Mouse (Mus musculus): ENCODE results near the gene Dazap2.
A peak's percentile ranks its signal among the peaks of the same experiment; 100 is the strongest.
"Not testable (repeated sequence)": the region's sequence is repeated elsewhere in the genome, so short reads cannot be mapped to it uniquely, and the experiment has no call there.

Dazap2 gene

DNA sequence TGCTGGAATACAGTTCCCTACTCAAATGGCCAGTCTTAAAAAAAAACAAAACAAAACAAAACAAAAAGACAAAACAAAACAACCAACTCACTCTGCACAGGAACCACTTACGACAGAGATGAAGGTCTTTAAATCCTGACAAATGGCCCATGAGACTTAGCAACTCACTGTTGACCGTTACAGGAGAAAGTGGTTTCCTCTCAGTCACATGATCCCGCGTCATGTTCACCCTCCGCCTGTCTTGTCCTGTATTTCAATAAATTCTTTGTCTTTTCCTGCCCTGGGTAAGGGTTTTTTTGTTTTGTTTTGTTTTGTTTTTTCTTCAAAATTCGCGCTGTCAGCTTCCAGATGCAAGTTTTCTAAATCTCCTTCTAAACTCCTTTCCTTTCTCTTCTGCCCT is 3.2 kb upstream of the Dazap2 start:
- no peak for DNase-seq

DNA sequence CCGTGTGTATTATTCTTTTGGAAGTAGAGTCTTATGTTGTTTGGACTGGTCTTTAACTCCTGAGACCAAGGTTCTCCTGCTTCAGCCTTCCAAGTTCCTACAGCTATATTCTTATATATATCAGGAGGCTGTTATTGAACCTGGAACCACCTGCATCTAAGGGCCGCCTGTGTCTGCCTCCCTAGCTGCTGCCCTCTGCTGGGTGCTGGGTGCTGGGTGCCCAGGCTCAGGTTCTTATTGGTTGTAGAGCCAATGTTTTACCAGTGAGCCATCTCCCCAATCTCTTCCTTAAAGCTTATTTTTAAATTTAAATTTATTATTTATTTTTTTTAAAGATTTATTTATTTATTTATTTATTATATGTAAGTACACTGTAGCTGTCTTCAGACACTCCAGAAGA is 2.7 kb upstream of the Dazap2 start:
- peak; percentile 56 to 65 for DNase-seq

GRCm38 (mm10) chr15:100613584-100613983 is 1.6 kb upstream of the Dazap2 start:
- peak; percentile 79 for DNase-seq

DNA sequence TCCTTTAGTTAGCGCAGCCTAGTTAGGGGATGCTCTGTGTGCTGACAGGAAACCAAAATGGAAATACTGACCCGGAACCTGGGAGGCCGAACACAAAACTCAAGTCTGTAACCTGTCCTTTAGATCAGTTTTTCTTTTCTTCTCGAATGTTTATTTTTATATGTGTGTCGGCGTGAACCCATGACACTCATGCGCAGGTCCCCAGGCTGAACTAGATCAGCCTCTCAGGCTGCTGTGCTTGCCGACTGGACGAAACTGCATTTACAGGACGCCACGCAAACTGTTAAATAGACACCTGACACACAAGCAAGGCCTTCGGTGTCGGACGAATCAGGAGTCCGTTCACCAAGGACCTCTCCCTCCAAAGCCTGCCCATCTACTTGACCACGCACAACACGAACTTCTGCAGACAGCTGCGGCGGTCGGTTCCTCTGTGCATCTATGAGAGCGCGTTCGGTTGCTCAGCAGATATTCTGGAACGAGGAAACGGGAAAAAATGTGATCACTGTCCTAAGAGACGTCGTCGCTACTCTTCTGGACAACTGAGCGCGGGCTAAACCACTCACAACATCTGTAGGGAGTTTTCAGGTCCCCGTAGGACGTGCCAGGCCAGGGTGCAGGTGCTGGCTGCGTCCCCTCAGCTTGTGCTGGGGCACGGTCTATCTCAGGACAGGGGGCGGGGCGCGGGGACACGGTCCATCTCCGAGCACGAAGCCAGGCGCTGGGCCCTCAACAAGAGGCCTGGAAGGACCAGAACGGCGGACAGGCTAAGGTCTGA is 742 bp upstream of the Dazap2 start:
- peak in 1 of 2 experiments; percentile 28 for DNase-seq

DNA sequence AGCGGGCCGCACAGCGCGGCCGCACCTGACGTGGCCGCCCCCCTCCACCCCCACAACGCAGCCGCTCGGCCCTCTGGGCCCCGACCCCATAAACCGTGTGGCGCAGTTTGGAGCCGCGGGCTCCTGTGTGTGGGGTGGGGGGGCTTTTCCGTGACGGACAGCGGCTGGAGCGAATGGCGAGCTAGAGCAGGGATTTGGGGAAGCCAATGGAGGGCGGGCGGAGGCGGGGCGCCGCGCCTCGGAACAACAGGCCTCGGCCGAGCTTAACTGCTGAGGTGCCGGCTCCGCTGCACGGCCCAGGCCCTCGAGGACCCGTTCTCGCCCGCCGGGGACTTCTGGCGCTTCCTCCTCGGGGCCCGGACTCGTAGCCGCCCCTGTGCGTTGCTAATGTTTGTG is 674 bp downstream of the Dazap2 start:
- DNase-seq = peak; percentile 96 to 97

DNA sequence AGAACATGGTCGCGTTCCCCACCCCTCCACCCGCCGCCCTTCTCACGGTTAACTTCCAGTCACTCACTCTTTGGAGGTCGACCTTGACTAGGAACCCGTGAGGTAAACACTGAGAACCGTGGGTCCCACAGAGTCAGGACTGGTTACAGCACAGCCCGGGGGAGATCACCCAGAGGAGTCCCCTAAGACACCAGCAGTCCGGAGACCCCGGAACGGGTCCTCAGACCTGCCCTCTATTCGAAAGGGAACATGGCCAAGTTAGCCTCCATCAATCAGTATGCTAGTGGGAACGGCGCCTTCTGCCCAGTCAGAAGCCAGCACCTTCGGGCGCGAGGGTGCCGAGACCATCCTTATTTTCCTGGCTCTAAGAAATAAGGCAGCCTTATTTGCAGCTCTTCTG is 1.1 kb downstream of the Dazap2 start:
- peak in 1 of 2 experiments; percentile 38 for DNase-seq

- DNase-seq = peak in 1 of 2 experiments; percentile 56
These were observed 4.1 kb downstream of the Dazap2 start for GRCm38 (mm10) chr15:100619200-100619599.

GRCm38 (mm10) chr15:100621671-100622070 is 6.5 kb downstream of the Dazap2 start:
- DNase-seq = not testable (repeated sequence)

GRCm38 (mm10) chr15:100622164-100622563 is 7.0 kb downstream of the Dazap2 start:
- no peak for DNase-seq

- DNase-seq = no peak
These were observed 8.6 kb downstream of the Dazap2 start for GRCm38 (mm10) chr15:100623754-100624153.

- no peak for DNase-seq
These were observed 9.3 kb downstream of the Dazap2 start for GRCm38 (mm10) chr15:100624435-100624834.

DNA sequence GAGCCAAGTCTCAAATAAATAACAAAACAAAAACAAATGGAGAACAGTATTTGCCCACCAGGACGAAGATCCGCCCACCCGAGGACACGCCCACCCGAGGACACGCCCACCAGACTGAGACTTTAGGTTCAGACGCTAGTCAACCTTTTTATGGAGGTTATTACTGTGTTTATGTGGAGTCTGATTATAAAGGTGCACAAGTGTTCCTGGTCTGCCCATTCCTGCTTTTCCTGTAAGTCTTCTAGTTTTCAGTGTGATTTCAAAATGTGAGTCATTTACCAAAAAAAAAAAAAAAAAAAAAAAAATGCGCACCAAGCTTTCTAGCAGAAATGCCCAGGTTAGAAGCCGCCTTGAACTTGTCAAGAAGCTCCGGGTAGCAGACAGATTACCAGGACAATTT is 12.1 kb downstream of the Dazap2 start:
- DNase-seq = no peak

DNA sequence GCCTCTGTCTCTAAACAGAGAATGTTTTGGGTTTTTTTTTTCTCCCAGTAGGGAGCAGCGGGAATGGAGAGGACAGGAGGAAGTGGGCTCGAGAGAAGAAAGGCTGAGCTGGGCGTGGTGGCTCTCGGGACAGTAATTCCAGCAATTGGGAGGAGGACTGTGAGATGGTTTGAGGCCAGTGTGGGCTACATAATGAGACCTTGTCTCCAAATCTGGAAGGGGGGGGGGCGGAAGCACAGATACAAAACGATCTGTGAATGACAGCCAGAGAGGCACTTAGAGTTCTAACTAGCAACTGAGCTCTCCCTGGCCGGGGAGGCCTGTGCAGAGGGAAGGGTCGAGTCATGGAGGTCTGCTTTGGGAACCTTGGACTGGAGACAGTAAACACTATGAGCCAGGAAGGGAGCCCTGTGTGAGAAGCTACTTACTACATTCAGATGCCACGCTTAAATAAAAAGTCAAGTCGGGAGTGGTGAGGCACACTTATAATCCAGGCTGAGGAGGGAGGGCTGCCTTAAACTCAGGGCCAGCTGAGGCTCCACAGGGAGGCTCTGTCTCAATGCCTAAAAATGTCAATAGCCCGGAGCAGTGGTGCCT is 12.7 kb downstream of the Dazap2 start:
- DNase-seq = no peak

DNA sequence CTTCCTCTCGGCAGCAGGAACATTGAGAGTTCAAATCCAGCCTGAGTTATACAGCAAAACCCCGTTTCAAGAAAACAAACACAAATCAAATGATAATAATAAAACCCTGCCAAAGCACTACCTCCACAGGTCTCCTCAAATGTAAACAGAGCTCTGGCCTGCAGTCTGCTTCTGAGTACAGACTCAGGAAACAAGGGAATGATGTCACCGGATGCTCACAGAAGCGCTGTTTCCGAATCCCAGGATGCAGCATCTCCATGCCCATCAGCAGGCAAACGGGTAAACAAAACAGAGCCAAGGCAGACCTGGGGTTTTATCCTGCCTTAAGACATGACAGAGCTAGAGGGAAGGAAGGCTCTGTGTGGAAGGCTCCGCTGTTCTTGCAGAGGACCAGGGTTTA is 13.6 kb downstream of the Dazap2 start:
- peak in 1 of 2 experiments; percentile 59 for DNase-seq

DNA sequence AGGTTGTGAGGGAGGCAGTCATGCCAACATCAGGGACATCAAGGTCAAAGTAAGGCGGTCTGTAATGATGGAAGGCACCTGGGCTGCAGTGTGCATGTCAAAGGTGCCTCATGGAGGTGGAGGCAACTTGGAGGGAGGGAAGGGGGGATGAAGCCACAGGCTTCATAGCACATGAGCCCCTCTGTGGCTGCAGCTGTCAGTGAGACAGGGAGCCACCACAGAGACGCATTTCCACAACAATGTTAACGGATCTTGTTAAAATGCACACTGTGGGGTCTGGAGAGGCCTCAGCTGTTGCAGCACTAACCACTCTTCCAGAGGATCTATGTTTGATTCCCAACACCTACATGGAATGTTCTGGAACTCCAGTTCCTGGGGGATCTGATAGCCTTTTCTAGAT is 15.0 kb downstream of the Dazap2 start:
- no peak for DNase-seq

DNA sequence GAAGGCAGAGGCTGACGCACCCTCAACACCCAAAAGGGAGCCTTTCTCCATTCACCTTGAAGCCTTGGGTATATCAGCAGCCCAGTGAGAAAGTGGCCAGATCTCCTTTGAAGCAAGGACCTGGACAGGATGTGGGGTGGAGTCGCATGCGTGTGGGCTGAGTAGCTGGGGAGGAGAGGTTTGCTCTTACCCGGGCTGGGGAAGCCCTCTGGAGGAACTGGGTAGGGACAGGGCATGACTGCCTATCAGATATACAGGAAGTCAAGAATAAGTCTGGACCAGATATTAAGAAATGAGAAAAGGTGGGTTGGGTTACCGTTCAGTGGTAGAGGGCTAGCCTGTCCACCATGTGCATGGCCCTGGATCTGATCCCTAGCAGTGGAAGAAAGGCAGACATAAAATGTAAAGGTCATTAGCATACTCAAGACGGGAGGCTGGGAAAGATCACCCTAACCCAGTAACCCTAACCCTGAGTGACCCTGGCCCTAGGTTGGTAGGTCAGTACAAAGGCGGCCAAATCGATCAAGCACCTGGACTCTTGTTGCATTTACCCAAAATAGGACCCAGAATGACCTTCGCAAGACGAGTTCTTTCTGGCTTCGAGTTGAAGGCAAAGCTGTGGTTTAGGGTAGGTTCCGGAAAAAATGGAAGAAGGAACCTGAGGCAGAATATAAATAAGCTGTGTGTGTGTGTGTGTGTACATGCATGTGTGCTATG is 16.5 kb downstream of the Dazap2 start:
- DNase-seq = no peak

GRCm38 (mm10) chr15:100632323-100632722 is 17.2 kb downstream of the Dazap2 start:
- no peak for DNase-seq

- DNase-seq = peak; percentile 27 to 65
These were observed 18.2 kb downstream of the Dazap2 start for GRCm38 (mm10) chr15:100633341-100633740.

DNA sequence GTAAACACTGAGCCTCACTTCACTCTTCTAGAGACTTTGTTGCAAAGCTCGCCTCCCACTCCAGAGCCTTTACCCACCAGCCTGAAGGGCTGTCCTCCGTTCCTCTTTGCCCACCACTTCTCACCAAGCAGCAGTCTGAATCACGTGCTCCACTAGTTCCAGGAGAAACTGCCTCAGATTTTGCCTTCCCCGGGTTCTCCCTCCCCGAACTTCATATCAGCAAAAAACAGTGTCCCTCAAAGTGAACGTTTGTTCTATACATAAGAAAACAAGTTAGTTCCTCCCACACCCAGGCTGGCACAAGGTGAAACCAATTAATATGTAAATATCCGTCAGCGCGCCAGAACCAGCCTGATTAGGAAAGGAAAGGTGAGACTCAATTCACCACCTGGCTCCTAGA is 20.1 kb downstream of the Dazap2 start:
- no peak for DNase-seq

DNA sequence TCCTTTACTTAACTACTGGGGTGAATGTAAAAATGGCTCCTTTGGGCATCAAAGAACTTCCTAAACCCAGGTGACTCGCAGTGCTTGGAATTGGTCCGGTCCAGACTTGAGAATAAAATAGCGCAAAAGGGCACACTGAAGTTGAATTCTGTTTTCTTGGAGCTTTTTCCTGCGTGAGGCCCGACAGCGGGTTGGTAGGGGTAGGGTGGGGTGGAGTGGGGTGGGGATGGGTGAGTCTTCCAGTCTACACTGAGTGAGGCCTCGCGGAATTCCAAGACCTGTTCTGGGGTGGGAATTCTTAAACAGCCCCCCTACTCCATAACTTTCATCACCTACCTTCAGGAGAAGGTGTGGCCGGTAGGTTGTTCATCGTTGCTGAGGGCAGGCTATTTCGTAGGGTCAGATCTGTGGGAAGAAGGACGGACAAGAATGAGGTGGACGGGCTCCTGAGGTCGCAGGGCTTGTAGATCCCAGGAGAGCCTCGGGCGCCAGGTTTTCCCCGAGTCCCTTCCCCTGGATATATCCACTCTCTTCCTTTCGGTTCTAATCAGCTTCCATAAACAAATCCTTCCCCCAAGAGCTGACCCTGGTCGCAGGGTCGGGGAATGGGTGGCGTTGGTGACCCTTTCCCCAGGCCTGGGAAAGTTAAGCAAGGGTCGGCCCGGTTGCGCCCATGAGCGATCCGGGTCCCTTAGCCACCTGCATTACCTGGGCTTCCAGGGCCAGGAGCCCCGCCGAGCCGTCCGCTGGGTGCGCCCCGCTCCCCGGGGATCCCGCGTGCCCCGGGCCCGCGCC is 20.9 kb downstream of the Dazap2 start:
- no peak for DNase-seq

DNA sequence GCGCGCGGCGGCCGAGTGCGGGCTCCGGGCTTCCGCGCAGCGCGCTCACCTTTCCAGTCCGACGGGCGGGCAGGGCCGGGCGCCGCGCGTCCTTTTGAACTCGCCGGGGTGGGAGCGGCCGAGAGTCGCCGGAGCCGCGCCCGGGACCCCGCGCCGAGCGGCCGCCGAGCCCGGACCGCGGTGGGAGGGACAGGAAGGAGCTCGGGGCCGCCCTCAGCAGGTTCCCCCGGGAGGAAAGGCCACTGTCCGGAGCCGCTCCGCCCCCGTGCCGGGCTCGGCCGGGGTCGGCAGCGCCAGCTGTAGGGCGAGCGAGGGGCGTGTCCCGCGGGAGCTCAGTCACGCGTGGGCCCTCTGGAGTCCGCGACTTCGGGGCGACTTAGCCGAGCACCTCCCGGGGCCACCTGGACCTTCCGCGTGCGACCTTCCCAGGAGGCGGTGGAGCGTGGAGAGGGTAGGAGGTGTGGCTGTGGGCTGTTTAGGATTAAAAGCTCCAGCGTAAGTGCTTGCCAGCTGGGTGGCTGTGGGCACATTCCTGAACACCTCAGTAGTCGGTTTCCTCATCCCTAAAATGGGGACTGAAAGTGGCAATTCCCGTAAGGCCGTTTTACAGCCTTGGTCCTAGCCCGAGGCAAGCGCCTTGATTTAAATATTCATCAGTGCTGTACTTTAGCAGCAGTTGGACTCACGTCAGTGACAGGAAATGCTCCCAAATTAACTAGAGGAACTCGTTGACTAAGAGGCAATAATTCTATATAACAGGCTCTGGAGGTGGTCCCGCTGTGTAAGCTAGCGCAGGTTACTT is 21.8 kb downstream of the Dazap2 start, which contains the start of gene Smagp:
Smagp (minus strand) TSS at position 241 of the 802 bp plus-strand sequence.
- DNase-seq = peak; percentile 81 to 94

DNA sequence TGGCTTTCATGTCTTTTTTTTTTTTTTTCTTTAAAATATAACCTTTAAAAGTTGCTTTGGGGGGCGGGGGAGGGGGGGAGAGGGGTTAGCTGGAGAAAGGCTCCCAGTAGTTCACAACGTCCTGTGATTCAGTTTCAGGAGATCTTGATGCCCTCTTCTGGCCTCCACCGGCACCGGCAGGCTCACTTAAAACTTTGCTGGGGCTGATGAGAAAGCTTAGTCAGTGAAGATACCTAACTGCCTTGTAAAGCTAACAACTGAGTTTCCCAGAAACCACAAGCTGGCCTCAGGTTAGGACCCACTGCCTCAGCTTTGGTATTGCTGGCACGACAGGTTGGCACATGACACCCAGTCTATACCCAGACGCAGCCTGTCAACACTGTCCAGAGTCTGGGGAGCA is 22.5 kb downstream of the Dazap2 start:
- DNase-seq = peak; percentile 60 to 71
